Mouse (Mus musculus): ENCODE data around the gene Hnrnpl.

Gene Hnrnpl

GRCm38 (mm10) chr7:28790066-28790806 is 18.1 kb upstream of the Hnrnpl start:
- DNase-seq, result no peak

DNA sequence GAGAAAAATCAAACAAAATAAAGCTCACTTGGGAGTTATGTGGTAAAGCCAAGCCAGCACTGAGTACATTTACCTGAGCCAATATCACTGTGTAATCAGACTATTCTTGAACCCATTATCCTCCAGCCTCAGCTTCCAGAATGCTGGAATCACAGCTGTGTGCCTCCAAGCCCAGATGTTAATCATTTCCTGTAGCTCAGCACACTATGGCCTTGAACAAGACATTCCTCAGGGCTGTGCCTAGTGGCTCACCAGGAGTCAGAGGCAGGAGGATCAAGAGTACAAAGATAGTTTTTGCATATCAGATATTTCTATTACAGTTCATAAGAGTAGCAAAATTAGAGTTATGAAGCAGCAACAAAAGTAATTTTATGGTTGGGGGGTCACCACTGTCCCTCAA is 16.6 kb upstream of the Hnrnpl start:
- no peak for DNase-seq

GRCm38 (mm10) chr7:28792391-28793185 is 15.8 kb upstream of the Hnrnpl start:
- DNase-seq, result no peak

- DNase-seq, result no peak
These were observed 14.5 kb upstream of the Hnrnpl start for GRCm38 (mm10) chr7:28793834-28794233.

DNA sequence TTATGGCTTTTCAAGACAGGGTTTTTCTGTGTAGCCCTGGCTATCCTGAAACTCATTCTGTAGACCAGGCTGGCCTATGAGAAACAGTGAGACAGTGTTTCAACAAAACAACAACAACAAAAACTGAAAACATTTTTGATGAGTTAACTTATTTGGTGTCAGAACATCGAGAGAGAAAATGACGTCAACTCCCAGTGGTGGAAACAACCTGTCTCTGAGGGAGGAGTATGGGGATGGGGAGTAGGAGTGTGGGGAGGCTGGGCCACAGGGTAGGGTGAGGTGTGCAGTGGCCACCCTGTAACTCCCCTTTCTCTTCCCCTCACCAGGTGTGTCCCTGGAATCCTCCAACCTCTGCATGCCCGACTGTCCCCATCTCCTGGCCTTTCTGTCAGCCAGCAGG is 13.8 kb upstream of the Hnrnpl start:
- no peak for DNase-seq

DNA sequence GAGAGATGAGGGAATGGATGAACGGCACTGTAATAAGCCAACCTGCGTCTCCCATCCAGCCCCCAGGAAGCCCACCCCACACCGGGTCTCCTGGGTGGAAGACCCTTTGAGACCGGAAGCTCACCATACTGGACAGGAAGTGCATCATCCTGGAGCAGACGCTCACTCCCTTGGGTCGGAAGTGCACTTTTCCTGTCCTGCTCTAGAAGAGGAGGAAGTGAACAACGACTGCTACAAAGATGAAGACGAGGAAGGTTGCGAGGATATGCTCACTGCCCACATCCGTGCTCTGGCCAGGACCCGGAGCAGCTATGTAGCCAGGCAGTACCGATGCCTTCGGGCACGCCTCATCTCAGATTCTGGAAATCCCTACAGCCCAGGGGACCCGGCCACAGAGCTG is 12.5 kb upstream of the Hnrnpl start:
- DNase-seq, result no peak

GRCm38 (mm10) chr7:28796562-28796975 is 11.8 kb upstream of the Hnrnpl start:
- DNase-seq, result peak; percentile 80 to 92

- no peak for DNase-seq
These were observed 8.3 kb upstream of the Hnrnpl start for GRCm38 (mm10) chr7:28799994-28800393.

DNA sequence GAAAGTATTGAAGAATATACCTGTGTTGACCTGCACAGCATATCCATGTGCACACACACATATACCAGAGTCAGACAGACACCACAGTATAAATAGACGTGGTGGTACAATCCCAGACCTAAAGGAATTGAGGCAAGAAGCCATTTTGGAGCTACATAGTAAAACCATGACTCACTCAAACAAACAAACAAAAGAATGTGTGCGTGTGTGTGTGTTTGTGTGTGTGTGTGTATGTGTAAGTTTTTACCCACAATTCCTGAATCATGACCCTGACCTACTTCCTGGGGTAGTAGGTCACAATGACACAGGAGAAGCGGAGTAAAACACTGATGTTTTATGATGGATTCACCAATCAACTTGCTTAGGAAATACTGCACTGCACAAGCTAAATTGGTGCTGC is 6.9 kb upstream of the Hnrnpl start:
- DNase-seq, result no peak

- DNase-seq, result no peak
These were observed 6.3 kb upstream of the Hnrnpl start for GRCm38 (mm10) chr7:28801901-28802670.

GRCm38 (mm10) chr7:28802846-28803588 is 5.3 kb upstream of the Hnrnpl start:
- DNase-seq, result no peak

DNA sequence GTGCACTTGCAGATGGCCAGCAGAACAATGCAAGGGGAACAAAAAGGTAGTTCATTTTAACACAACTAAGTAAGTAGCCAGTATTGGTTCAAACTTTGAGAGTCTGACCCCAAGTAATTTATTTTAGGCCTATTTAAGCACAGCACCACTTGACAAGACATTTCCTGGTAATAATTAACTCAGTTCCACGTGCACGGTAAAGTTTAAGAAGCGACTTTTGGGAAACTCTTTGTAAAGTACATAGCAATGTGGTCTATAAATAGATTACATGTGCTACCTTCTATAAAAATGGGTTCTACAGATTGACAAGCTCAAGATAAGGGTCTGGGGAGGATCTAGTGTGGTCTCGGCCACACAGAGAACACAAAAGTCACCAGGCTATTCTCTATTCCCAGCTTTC is 4.6 kb upstream of the Hnrnpl start:
- no peak for DNase-seq

GRCm38 (mm10) chr7:28806869-28807268 is 1.5 kb upstream of the Hnrnpl start:
- no peak for DNase-seq

GRCm38 (mm10) chr7:28807641-28808220 is 610 bp upstream of the Hnrnpl start:
- peak in 1 of 2 experiments; percentile 43 for DNase-seq

DNA sequence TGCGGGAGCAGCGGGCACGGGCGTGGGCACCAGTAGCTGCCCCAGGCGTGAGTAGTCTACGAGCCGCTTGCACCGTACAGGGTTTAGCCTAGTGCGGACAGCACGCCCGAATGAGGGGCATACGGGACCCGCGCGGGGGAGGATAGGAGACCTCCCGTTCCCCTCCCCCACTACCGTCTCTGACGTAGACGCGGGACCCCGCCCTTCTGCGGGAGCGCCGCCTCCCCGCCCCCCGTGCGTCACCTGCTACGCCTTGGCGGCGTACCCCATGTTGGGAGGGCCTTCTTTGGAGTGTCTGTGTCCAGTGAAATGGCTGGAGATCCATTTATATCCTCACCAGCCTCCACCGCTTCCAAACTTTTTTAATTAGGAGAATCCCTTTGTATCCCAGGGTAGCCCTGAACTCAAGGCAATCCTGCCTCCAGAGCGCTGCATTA is 634 bp downstream of the Hnrnpl start:
- peak; percentile 95 to 98 for DNase-seq

- peak; percentile 54 to 68 for DNase-seq
These were observed 1.2 kb downstream of the Hnrnpl start for GRCm38 (mm10) chr7:28809401-28810089.

DNA sequence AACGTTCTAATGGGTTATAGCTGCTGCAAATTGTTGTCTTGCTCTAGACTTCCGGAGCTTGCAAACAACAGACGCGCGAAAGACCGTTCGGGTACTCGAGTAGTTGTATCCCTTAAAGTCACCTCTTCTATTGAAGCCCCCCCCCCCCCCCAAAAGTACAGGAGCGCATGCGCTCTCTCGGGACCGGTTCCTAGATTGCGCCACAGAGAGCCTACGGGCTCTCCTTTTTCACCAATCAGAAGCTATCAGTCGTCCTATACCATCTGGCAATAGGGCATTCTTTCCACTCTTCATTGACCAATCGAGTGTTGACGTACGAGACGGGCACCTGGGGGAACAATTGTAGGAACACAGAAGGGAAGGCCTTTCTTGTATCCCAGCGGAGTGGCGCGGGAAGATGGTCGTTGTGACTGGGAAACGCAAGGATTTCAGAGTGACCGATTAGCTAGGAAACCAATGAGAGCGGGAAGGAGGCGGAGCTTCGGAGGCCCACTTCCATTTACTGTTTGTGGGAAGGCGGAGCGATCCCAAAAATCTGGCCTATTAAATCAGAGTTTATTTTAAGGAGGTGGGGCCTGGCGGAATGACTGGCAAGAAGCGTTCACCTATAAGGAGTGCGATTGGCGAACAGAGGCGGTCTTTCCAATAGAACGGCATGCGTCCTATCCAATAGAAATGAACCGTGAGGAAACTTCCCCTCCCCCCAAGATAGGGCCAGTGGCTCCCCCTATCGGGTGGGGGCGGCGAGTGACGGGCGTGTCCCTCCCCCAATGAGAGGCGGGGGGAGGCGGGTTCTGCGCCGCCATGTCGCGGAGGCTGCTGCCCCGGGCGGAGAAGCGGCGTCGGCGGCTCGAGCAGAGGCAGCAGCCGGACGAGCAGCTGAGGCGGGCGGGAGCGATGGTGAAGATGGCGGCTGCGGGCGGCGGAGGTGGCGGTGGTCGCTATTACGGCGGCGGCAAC is 2.0 kb downstream of the Hnrnpl start:
- peak; percentile 99 for DNase-seq

GRCm38 (mm10) chr7:28811228-28811627 is 2.9 kb downstream of the Hnrnpl start:
- DNase-seq, result peak; percentile 93 to 94

- no peak for DNase-seq
These were observed 3.4 kb downstream of the Hnrnpl start for GRCm38 (mm10) chr7:28811640-28812275.

- no peak for DNase-seq
These were observed 4.1 kb downstream of the Hnrnpl start for GRCm38 (mm10) chr7:28812436-28812835.

Measured in cerebellum, adult 18-20 months (tissue).